Mouse (Mus musculus): ENCODE measurements around the gene Aqp6. TPM values are rescaled to one million over a fixed set of nuclear protein-coding genes. Genes with fewer than 3 reads are reported as not detected.

Gene Aqp6
- polyA plus RNA-seq, 1 experiment from 2014 or later, result 0.22 TPM

DNA sequence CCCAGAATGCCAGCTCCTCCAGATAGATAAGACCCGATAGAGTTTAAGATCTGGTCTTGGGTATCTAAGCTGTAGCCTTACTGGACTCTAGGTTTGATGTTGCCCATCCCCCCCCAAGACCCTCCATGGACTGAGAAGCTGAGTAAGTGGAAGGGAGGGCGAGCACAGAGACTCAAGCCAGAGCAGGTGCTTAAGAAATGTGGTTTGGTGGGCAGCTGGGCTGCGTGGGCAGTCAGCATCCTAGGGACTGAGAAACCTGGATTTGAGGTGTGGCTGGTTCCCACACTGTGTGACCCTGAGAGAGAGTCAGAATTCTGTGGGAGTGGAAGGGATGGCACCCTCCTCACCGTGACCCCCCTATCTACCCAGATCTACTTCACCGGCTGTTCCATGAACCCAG lies 8.3 kb upstream of the Aqp6 start:
- H3K27me3 ChIP-seq (ENCODE audit: control insufficient read depth, insufficient read depth, low read length), result peaks cover 68% of the 10 kb centered on the region
- no peaks in the 10 kb centered on the region for H3K36me3 ChIP-seq (ENCODE audit: control insufficient read depth, insufficient read depth, low read length)
- no peak overlapping the region for H3K4me3 ChIP-seq (ENCODE audit: low read depth, low read length)
- H3K27ac ChIP-seq (ENCODE audit: low read depth, low read length), result no peak overlapping the region
- DNase-seq (ENCODE audit: low spot score, missing footprints), result no peak
- peaks cover 5% of the 10 kb centered on the region for H3K4me1 ChIP-seq (ENCODE audit: control insufficient read depth, insufficient read depth, low read length)
- no peaks in the 10 kb centered on the region for H3K9me3 ChIP-seq (ENCODE audit: control insufficient read depth, low read length)
- H3K9ac ChIP-seq (ENCODE audit: low read length), result no peak overlapping the region
- WGBS, result 87% methylated on average over 5 of the region's 5 CpGs
- ATAC-seq (ENCODE audit: low FRiP score), result no peak
- H3K4me2 ChIP-seq, result no peak overlapping the region

GRCm38 (mm10) chr15:99594951-99595350 lies 6.2 kb upstream of the Aqp6 start:
- no peaks in the 10 kb centered on the region for H3K36me3 ChIP-seq (ENCODE audit: control insufficient read depth, insufficient read depth, low read length)
- H3K9me3 ChIP-seq (ENCODE audit: control insufficient read depth, low read length), result no peaks in the 10 kb centered on the region
- 85% methylated on average over 10 of the region's 10 CpGs for WGBS
- ATAC-seq (ENCODE audit: low FRiP score) (no peak), DNase-seq (ENCODE audit: low spot score, missing footprints) (no peak)
- H3K4me3 ChIP-seq (ENCODE audit: low read depth, low read length), result no peak overlapping the region
- H3K27ac ChIP-seq (ENCODE audit: low read depth, low read length), result no peak overlapping the region
- H3K27me3 ChIP-seq (ENCODE audit: control insufficient read depth, insufficient read depth, low read length), result peaks cover 48% of the 10 kb centered on the region
- H3K4me1 ChIP-seq (ENCODE audit: control insufficient read depth, insufficient read depth, low read length), result peaks cover 10% of the 10 kb centered on the region
- H3K9ac ChIP-seq (ENCODE audit: low read length), result no peak overlapping the region
- no peak overlapping the region for H3K4me2 ChIP-seq

- WGBS, result 0% methylated on average over 7 of the region's 7 CpGs
- Histone ChIP-seq H3K4me1 (ENCODE audit: control insufficient read depth, insufficient read depth, low read length) (peaks cover 9% of the 10 kb centered on the region), H3K9ac (ENCODE audit: low read length) (no peak overlapping the region), H3K36me3 (ENCODE audit: control insufficient read depth, insufficient read depth, low read length) (no peaks in the 10 kb centered on the region), H3K9me3 (ENCODE audit: control insufficient read depth, low read length) (no peaks in the 10 kb centered on the region), H3K27ac (ENCODE audit: low read depth, low read length) (no peak overlapping the region), H3K4me2 (no peak overlapping the region), H3K27me3 (ENCODE audit: control insufficient read depth, insufficient read depth, low read length) (peaks cover 39% of the 10 kb centered on the region), H3K4me3 (ENCODE audit: low read depth, low read length) (no peak overlapping the region)
- DNase-seq (ENCODE audit: low spot score, missing footprints) (peak; percentile 99), ATAC-seq (ENCODE audit: low FRiP score) (peak; percentile 88)
These were observed 5.0 kb upstream of the Aqp6 start for GRCm38 (mm10) chr15:99596056-99596687.

GRCm38 (mm10) chr15:99596841-99597240 lies 4.4 kb upstream of the Aqp6 start:
- no peak overlapping the region for H3K27ac ChIP-seq (ENCODE audit: low read depth, low read length)
- DNase-seq (ENCODE audit: low spot score, missing footprints), result no peak
- ATAC-seq (ENCODE audit: low FRiP score), result no peak
- H3K4me2 ChIP-seq, result no peak overlapping the region
- no peaks in the 10 kb centered on the region for H3K36me3 ChIP-seq (ENCODE audit: control insufficient read depth, insufficient read depth, low read length)
- peaks cover 32% of the 10 kb centered on the region for H3K27me3 ChIP-seq (ENCODE audit: control insufficient read depth, insufficient read depth, low read length)
- 57% methylated on average over 7 of the region's 7 CpGs for WGBS
- H3K9ac ChIP-seq (ENCODE audit: low read length), result no peak overlapping the region
- no peak overlapping the region for H3K4me3 ChIP-seq (ENCODE audit: low read depth, low read length)
- H3K9me3 ChIP-seq (ENCODE audit: control insufficient read depth, low read length), result no peaks in the 10 kb centered on the region
- peaks cover 13% of the 10 kb centered on the region for H3K4me1 ChIP-seq (ENCODE audit: control insufficient read depth, insufficient read depth, low read length)

GRCm38 (mm10) chr15:99597596-99597995 lies 3.6 kb upstream of the Aqp6 start:
- peaks cover 13% of the 10 kb centered on the region for H3K4me1 ChIP-seq (ENCODE audit: control insufficient read depth, insufficient read depth, low read length)
- no peaks in the 10 kb centered on the region for H3K36me3 ChIP-seq (ENCODE audit: control insufficient read depth, insufficient read depth, low read length)
- no peak for ATAC-seq (ENCODE audit: low FRiP score)
- peaks cover 25% of the 10 kb centered on the region for H3K27me3 ChIP-seq (ENCODE audit: control insufficient read depth, insufficient read depth, low read length)
- no peak overlapping the region for H3K9ac ChIP-seq (ENCODE audit: low read length)
- no peaks in the 10 kb centered on the region for H3K9me3 ChIP-seq (ENCODE audit: control insufficient read depth, low read length)
- no peak for DNase-seq (ENCODE audit: low spot score, missing footprints)
- H3K4me3 ChIP-seq (ENCODE audit: low read depth, low read length), result no peak overlapping the region
- WGBS, result 54% methylated on average over 8 of the region's 8 CpGs
- H3K27ac ChIP-seq (ENCODE audit: low read depth, low read length), result no peak overlapping the region
- H3K4me2 ChIP-seq, result no peak overlapping the region

- Histone ChIP-seq H3K36me3 (ENCODE audit: control insufficient read depth, insufficient read depth, low read length) (no peaks in the 10 kb centered on the region), H3K4me2 (no peak overlapping the region), H3K9me3 (ENCODE audit: control insufficient read depth, low read length) (no peaks in the 10 kb centered on the region), H3K27ac (ENCODE audit: low read depth, low read length) (no peak overlapping the region), H3K4me1 (ENCODE audit: control insufficient read depth, insufficient read depth, low read length) (peaks cover 13% of the 10 kb centered on the region), H3K27me3 (ENCODE audit: control insufficient read depth, insufficient read depth, low read length) (peaks cover 10% of the 10 kb centered on the region), H3K9ac (ENCODE audit: low read length) (0 out of 2 replicates have a peak overlapping the region, but pooled peaks have one; percentile 25), H3K4me3 (ENCODE audit: low read depth, low read length) (no peak overlapping the region)
- 57% methylated on average over 17 of the region's 17 CpGs for WGBS
- ATAC-seq (ENCODE audit: low FRiP score) (peak; percentile 39), DNase-seq (ENCODE audit: low spot score, missing footprints) (no peak)
These were observed 1.7 kb upstream of the Aqp6 start for GRCm38 (mm10) chr15:99599245-99600070.

GRCm38 (mm10) chr15:99601823-99602120 lies 572 bp downstream of the Aqp6 start:
- ATAC-seq (ENCODE audit: low FRiP score) (no peak), DNase-seq (ENCODE audit: low spot score, missing footprints) (no peak)
- 23% methylated on average over 4 of the region's 5 CpGs for WGBS
- H3K36me3 ChIP-seq (ENCODE audit: control insufficient read depth, insufficient read depth, low read length), result no peaks in the 10 kb centered on the region
- no peak overlapping the region for H3K27ac ChIP-seq (ENCODE audit: low read depth, low read length)
- no peak overlapping the region for H3K9ac ChIP-seq (ENCODE audit: low read length)
- H3K27me3 ChIP-seq (ENCODE audit: control insufficient read depth, insufficient read depth, low read length), result peaks cover 6% of the 10 kb centered on the region; the same call in 1 of the 2 replicates
- no peaks in the 10 kb centered on the region for H3K9me3 ChIP-seq (ENCODE audit: control insufficient read depth, low read length)
- H3K4me2 ChIP-seq, result no peak overlapping the region
- peaks cover 16% of the 10 kb centered on the region for H3K4me1 ChIP-seq (ENCODE audit: control insufficient read depth, insufficient read depth, low read length)
- no peak overlapping the region for H3K4me3 ChIP-seq (ENCODE audit: low read depth, low read length)

GRCm38 (mm10) chr15:99602206-99602820 lies 1.1 kb downstream of the Aqp6 start:
- Histone ChIP-seq H3K9ac (ENCODE audit: low read length) (no peak overlapping the region), H3K36me3 (ENCODE audit: control insufficient read depth, insufficient read depth, low read length) (no peaks in the 10 kb centered on the region), H3K4me3 (ENCODE audit: low read depth, low read length) (no peak overlapping the region), H3K4me1 (ENCODE audit: control insufficient read depth, insufficient read depth, low read length) (peaks cover 17% of the 10 kb centered on the region), H3K4me2 (no peak overlapping the region), H3K9me3 (ENCODE audit: control insufficient read depth, low read length) (no peaks in the 10 kb centered on the region), H3K27me3 (ENCODE audit: control insufficient read depth, insufficient read depth, low read length) (peaks cover 6% of the 10 kb centered on the region; the same call in 1 of the 2 replicates), H3K27ac (ENCODE audit: low read depth, low read length) (no peak overlapping the region)
- WGBS, result 69% methylated on average over 17 of the region's 17 CpGs
- no peak for ATAC-seq (ENCODE audit: low FRiP score)
- no peak for DNase-seq (ENCODE audit: low spot score, missing footprints)

DNA sequence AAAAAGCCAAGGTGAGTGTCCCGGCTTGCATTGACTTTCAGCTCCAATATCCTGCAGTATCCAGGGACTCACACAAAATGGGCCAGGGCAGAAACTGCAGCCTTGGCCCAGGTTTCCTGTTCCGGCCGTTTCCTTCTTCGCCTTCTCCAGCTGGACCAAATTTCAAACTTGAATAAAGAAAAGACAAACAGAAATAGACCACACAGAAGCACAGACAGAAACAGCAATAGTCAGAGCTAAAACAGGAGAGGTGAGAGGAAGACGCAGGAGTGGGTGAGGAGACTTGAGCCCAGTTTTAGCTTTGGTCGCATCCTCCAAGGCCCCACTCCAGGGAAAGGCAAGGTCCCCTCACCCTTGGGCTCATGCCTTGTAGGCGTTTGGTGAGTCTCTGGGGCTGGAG lies 2.0 kb downstream of the Aqp6 start:
- no peak for DNase-seq (ENCODE audit: low spot score, missing footprints)
- Histone ChIP-seq H3K27me3 (ENCODE audit: control insufficient read depth, insufficient read depth, low read length) (peaks cover 3% of the 10 kb centered on the region; the same call in 1 of the 2 replicates), H3K4me3 (ENCODE audit: low read depth, low read length) (no peak overlapping the region), H3K4me1 (ENCODE audit: control insufficient read depth, insufficient read depth, low read length) (peaks cover 25% of the 10 kb centered on the region), H3K36me3 (ENCODE audit: control insufficient read depth, insufficient read depth, low read length) (no peaks in the 10 kb centered on the region), H3K9me3 (ENCODE audit: control insufficient read depth, low read length) (no peaks in the 10 kb centered on the region), H3K9ac (ENCODE audit: low read length) (no peak overlapping the region), H3K27ac (ENCODE audit: low read depth, low read length) (no peak overlapping the region), H3K4me2 (no peak overlapping the region)
- 90% methylated on average over 7 of the region's 7 CpGs for WGBS
- no peak for ATAC-seq (ENCODE audit: low FRiP score)

Measured in midbrain, embryonic 11.5 days (tissue).